Mouse (Mus musculus) C2C12 (cell line): Measurements from ENCODE around the gene Ttf1.

Experiments used
- CTCF ChIP-seq: IDR thresholded peaks from one replicate; pipeline ENCODE4 v1.5.1; 2011; ENCODE audit not compliant: control insufficient read depth, insufficient read depth, insufficient read length
- MYOD1 ChIP-seq: IDR thresholded peaks from one replicate; pipeline ENCODE4 v1.6.1; 2011; ENCODE audit warnings: low read depth; ENCODE audit not compliant: control insufficient read depth, insufficient read length

GRCm38 (mm10) chr2:29100822-29101534 lies 40.9 kb downstream of the Ttf1 start:
- no peak for TF ChIP-seq CTCF
- no peak for TF ChIP-seq MYOD1
